Mouse (Mus musculus) adrenal gland, postnatal 14 days (tissue): ENCODE measurements around the gene Srrm2. TPM values are rescaled to one million over a fixed set of nuclear protein-coding genes. Genes with fewer than 3 reads are reported as not detected.

ENCODE experiments used
- DNase-seq: peaks from one replicate; pipeline ENCODE4 v3.0.0; 2021; ENCODE audit warnings: mixed read lengths
- long read RNA-seq, 2 experiments: library from polyadenylated mRNA; stranded (forward); transcript quantifications; one replicate each; pipeline ENCODE4 v2.0.0; 2021
- total RNA-seq: library from RNA; stranded (reverse); gene quantifications from 2 replicates; pipeline ENCODE4 v1.2.3, GENCODE M21; 2021

Gene Srrm2
- total RNA-seq: 515 and 599 TPM in 2 replicates
- long read RNA-seq, experiment 1, partial matches to known transcripts: 4 of 18 reads
- long read RNA-seq, experiment 1, other reads (novel, unspliced or antisense): 13 of 18 reads
- long read RNA-seq, experiment 2, partial matches to known transcripts: 4 of 23 reads
- long read RNA-seq, experiment 2, other reads (novel, unspliced or antisense): 17 of 23 reads

- DNase-seq: peak; percentile 78
These were observed at the start of gene Srrm2 for GRCm38 (mm10) chr17:23790269-23791078. Srrm2 (plus strand) TSS chr17:23790532.

DNA sequence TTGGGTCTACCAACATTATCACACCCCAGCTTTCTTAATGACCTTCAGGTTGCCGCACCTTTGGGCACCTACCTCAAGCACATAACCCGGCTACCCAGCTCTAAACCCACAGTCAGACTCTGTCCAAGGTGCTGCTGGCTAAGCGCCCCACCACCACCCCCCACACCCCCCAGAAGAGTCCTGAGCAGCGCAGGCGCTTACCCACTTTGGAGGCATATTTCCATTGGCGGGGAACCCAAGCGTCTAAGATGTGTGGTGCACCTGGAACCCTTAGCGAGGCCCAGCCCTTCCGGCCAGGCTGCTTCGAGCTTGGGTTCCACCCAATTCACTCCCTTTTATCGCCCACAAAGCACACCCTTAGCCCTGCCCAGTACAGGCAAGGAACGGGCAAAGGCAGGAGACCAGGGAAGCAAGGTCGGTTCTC, 49.7 kb upstream of the Srrm2 start, which contains the start of gene Paqr4:
Gene Paqr4 (minus strand): TSS at position 270 of the 424 bp plus-strand sequence.
- DNase-seq: no peak

GRCm38 (mm10) chr17:23741359-23742209, 48.7 kb upstream of the Srrm2 start:
- DNase-seq: no peak

DNA sequence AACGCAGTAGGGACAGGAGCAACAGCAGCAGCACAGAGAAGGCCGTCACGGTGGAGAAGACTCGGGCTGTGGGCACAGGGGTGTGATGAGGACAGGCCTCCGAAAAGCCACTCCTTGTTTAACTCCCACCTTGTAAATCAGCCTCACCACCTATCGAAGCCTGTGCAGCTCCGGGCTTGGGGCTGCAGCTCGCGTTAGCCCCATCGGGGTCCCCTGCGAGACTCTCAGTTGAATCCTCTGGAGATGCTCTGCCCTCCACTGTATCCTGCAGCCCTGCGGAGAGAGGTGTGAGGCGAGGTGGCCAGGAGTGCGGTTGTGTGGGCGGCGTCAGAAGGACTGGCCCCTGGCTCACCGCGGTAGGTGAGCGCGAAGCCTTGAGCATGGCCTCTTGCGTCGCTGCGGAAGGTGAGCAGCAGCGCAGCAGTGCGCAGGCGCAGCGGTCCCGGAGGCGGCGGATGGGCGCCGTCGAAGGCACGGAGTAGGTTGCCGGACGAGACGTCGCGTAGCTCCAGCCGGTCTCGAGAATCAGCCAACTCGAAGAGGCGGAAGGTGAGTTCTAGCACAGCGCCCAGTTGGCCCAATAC, 48.0 kb upstream of the Srrm2 start:
- no peak for DNase-seq

- no peak for DNase-seq
These were observed 47.4 kb upstream of the Srrm2 start for GRCm38 (mm10) chr17:23742941-23743340.

GRCm38 (mm10) chr17:23744076-23744475, 46.3 kb upstream of the Srrm2 start:
- DNase-seq: peak; percentile 7

GRCm38 (mm10) chr17:23744651-23745050, 45.7 kb upstream of the Srrm2 start:
- DNase-seq: peak; percentile 5

- DNase-seq: no peak
These were observed 44.8 kb upstream of the Srrm2 start, which contains the start of gene Kremen2 for GRCm38 (mm10) chr17:23745301-23746251. Kremen2 (minus strand) TSS chr17:23745833.

GRCm38 (mm10) chr17:23746311-23746710, 44.0 kb upstream of the Srrm2 start:
- DNase-seq: no peak

DNA sequence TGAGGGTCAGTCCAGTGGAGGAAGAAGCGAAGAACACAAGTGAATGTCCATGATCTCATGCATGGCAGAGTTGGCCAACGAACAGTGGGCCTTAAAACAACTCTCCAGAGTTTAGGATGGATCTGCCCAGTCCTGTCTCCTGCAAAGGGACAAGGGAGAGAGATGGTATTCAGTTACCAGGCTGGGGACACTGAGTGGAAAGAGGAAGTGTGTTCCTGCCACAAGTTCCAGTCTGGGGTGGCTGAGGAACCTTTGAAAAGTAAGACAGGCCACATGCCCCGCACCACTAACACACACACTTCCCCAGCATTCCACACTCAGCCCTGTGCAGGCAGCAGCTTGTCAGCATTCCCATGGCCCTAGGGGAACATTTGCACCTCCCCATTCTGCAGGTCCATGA, 43.6 kb upstream of the Srrm2 start:
- no peak for DNase-seq

DNA sequence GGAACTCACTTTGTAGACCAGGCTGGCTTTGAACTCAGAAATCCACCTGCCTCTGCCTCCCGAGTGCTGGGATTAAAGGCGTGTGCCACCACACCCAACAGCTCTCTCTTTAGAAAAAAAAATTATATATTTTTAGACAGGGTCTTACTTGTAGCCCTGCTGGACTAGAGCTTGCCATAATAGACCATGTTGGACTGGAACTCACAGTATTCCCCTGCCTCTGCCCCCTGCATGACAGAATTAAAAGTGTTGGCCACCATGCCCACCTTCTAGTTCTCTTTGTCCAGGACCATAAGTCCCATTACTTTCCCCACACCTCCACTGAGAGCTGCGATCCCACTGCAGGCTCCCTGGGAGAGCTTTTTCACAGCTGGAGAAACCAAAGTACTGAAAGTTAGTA, 42.9 kb upstream of the Srrm2 start:
- DNase-seq: no peak

DNA sequence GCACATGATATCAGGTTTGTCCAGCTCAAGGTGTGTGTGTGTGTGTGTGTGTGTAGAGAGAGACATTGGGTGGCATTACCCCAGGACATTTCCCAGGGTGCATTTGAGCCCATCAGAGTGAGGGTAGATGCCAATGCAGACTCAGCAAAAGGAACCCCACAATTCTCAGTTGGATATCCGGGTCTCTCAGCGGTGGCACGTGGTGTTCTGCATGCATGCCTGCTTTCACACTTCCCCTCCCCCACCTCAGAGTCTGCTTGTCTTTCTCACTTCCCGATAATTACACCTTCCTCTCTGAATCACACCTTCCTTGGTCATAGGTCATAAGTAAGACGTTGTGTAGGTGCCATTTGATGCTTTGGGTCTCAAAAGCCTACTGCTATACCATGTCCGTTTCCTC, 42.3 kb upstream of the Srrm2 start:
- no peak for DNase-seq

- DNase-seq: peak; percentile 86
These were observed 41.5 kb upstream of the Srrm2 start for GRCm38 (mm10) chr17:23748631-23749391.

DNA sequence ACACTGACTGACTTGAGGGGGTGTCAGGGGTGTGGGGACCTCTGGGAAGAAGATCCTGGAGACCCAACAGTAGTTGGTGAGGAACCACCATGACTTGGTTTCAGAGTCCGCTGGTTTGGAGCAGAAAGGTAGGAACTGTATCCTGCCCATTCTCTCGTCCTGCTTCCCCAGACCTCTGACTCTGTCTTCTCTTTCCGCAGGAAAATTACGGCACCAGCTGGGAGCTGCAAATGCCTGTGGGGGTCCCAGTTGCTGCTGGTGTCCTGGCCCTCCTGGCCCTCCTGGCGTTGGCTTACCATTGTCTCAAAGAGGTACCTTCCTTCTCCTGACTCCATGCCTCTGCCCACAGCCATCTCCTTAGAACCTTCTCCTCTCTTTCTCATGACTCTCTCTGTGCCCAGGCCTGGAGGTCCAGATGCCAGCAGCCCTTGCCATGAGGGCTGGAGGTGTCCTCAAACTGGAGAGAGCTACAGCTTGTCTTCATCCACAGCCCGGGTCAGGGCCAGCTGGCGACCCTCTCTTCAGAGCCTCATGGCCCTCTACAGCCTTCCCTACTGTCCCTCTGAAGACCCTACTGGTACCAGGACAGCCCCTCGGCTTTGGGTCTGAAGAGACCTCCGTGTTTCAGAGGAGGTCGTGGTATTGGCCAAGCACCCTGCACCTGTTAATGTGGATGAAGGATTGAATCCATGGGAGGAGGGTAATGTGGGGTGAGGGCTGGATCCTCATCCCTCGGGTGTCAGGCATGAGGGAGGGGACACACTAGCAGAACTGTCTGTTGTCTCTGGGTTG, 40.7 kb upstream of the Srrm2 start:
- no peak for DNase-seq

DNA sequence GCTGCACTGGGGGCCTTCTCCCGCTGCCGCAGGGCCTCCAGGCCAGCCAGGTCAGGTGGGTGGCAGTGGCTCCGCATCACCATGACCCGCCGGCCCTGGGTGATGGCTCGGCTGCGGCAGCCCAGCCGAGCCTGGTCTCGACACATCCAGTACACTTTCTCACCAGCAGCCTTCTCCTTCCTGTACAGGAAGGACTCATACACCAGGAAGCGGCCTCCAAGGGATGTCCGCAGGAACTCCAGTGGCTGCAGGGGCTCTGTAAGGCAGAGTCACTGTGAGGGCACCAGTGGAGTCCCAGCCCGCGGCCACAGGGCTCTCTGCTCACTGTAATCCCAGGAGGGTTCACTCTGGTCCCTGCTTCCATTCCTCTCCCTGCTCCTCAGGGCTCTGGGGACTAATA, 34.6 kb upstream of the Srrm2 start:
- no peak for DNase-seq

- DNase-seq: no peak
These were observed 32.8 kb upstream of the Srrm2 start for GRCm38 (mm10) chr17:23757581-23757980.

- DNase-seq: no peak
These were observed 31.5 kb upstream of the Srrm2 start for GRCm38 (mm10) chr17:23758801-23759200.

DNA sequence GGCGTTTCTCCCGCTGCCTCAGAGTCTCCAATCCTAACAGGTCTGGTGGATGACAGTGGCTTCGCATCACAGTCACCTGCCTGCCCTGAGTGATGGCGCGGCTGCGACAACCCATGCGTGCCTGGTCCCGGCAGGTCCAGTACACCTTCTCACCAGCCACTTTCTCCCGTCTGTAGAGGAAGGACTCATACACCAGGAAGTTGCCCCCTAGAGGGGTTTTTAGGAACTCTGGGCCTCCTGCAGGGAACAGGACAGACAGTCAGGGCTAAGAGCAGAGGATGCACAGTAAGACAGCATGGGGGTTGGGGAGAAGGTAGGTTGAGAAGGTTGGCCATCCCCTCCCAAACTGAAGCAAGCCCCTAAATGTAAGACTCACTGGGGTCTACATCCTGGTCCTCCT, 30.1 kb upstream of the Srrm2 start:
- no peak for DNase-seq

- no peak for DNase-seq
These were observed 29.2 kb upstream of the Srrm2 start for GRCm38 (mm10) chr17:23761155-23761554.

GRCm38 (mm10) chr17:23762976-23763375, 27.4 kb upstream of the Srrm2 start:
- no peak for DNase-seq
